Mouse (Mus musculus) heart, postnatal 0 days (tissue): ENCODE measurements around the gene Zfp426.

ENCODE experiments used
- CTCF ChIP-seq: IDR thresholded peaks from 2 replicates; pipeline ENCODE4 v1.5.1; 2016; ENCODE audit warnings: antibody characterized with exemption, control low read depth, low read depth
- EP300 ChIP-seq: IDR thresholded peaks from 2 replicates; pipeline ENCODE4 v1.6.1; 2016; ENCODE audit warnings: antibody characterized with exemption, low read depth

DNA sequence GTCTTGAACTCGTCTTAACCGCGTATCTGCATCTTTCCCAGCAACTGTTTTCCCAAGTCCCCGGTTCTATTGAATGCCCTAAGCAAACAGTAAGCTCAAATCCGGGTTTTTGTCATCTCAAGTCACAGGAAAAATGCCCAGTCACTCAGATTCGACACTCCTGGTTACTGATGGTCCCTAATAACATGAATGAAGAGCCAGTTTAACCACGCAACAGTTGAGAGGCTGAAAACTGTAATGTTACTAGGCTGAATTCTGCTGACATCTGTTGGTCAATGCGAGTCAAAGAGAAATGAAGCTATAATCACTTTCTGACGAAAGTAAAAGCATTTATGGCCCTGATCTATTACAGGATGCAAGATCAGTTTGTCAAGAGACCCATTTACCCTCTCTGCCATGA lies 735 bp upstream of the Zfp426 start:
- TF ChIP-seq CTCF (no peak), EP300 (no peak)
